In the genomic region with DNA sequence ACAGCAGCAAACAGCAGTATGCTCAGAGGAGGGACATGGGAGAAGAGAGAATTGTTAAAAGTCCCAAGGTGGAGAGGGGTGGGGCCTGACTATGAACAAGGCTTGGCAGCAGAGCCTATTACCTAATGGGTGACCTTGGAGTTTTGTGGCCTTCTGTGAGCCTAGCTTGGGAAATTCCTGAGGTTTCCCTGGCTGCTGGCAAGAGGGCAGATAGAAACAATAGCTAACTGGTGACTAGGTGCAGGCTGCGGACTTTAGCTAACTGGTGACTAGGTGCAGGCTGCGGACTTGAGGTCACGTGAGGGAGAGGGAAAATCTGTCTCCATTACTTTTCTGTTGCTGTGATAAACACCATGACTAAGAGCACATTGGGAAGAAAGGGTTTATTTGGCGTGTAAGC, we compare ENCODE assay signal across 13 mouse cellular contexts. TPM values are rescaled to one million over a fixed set of nuclear protein-coding genes. Genes with fewer than 3 reads are reported as not detected.
DNase-seq lines count a peak whose midpoint lies in the region; ATAC-seq lines count a peak whose summit lies in the region.
"Had no signal": no experiment of that assay in that cellular context is flagged by ENCODE, and none has a peak within 500 bp of the region (broad histone marks: within the 10 kb centered on the region; RNA-seq: fewer than 3 reads in every experiment).

No protein-coding gene starts in this region.

- H3K9me3 ChIP-seq in kidney, embryonic 14.5 days (ENCODE audit: control insufficient read depth, low read length), result no peaks in the 10 kb centered on the region
- H3K9me3 ChIP-seq in forebrain, embryonic 11.5 days (ENCODE audit: control insufficient read depth, low read length), result no peaks in the 10 kb centered on the region
- H3K9me3 ChIP-seq: heart, embryonic 15.5 days; hindbrain, embryonic 12.5 days had no signal

- peak; percentile 86 for DNase-seq in kidney, adult 11 months
- DNase-seq in ovary, adult 18-20 months (ENCODE audit: low spot score), result peak; percentile 22
- no peak for DNase-seq in ovary, postnatal 10 days (ENCODE audit: low spot score)
- peak; percentile 94 for DNase-seq in kidney, adult 9 months
- DNase-seq in forebrain, embryonic 11.5 days (ENCODE audit: low spot score), result no peak
- DNase-seq in embryo, embryonic 9.5 days (ENCODE audit: extremely low spot score), result no peak
- no peak for DNase-seq in cerebellum, adult 8-10 months
- DNase-seq: spleen, adult 18-20 months had no signal

- H3K9ac ChIP-seq in kidney, embryonic 14.5 days (ENCODE audit: low read depth, low read length), result no peak overlapping the region
- no peak overlapping the region for H3K9ac ChIP-seq in forebrain, embryonic 11.5 days (ENCODE audit: low read length)
- H3K9ac ChIP-seq: heart, embryonic 15.5 days; hindbrain, embryonic 12.5 days; liver, embryonic 14.5 days had no signal

- no peaks in the 10 kb centered on the region for H3K27me3 ChIP-seq in kidney, embryonic 14.5 days (ENCODE audit: control insufficient read depth, insufficient read depth, low read length)
- no peaks in the 10 kb centered on the region for H3K27me3 ChIP-seq in forebrain, embryonic 11.5 days (ENCODE audit: control insufficient read depth, insufficient read depth, low read length)
- H3K27me3 ChIP-seq: heart, embryonic 15.5 days; hindbrain, embryonic 12.5 days had no signal

- H3K4me2 ChIP-seq in kidney, embryonic 14.5 days (replicated peaks; ENCODE audit: low read depth, low read length), result no peak overlapping the region
- no peak overlapping the region for H3K4me2 ChIP-seq in forebrain, embryonic 11.5 days (ENCODE audit: low read depth, low read length, severe bottlenecking)
- H3K4me2 ChIP-seq: heart, embryonic 15.5 days; hindbrain, embryonic 12.5 days had no signal

- H3K27ac ChIP-seq in kidney, embryonic 14.5 days (ENCODE audit: low read depth, low read length), result no peak overlapping the region
- no peak overlapping the region for H3K27ac ChIP-seq in forebrain, embryonic 11.5 days (ENCODE audit: low read depth, low read length)
- H3K27ac ChIP-seq: heart, embryonic 15.5 days; hindbrain, embryonic 12.5 days; layer of hippocampus, adult 2 months; liver, embryonic 14.5 days had no signal

- H3K4me1 ChIP-seq in kidney, embryonic 14.5 days (ENCODE audit: control insufficient read depth, insufficient read depth, low read length), result 0 out of 2 replicates have a peak, but pooled peaks cover 6% of the 10 kb centered on the region
- H3K4me1 ChIP-seq in forebrain, embryonic 11.5 days (replicated peaks; ENCODE audit: control insufficient read depth, insufficient read depth, low read length), result peaks cover 9% of the 10 kb centered on the region

- H3K4me3 ChIP-seq in kidney, embryonic 14.5 days (ENCODE audit: low read length), result no peak overlapping the region
- H3K4me3 ChIP-seq in forebrain, embryonic 11.5 days (ENCODE audit: low read depth, low read length), result no peak overlapping the region
- H3K4me3 ChIP-seq: heart, embryonic 15.5 days; hindbrain, embryonic 12.5 days; layer of hippocampus, adult 2 months had no signal

- ATAC-seq in kidney, embryonic 14.5 days (ENCODE audit: low FRiP score, low TSS enrichment), result no peak
- no peak for ATAC-seq in forebrain, embryonic 11.5 days (replicated peaks; ENCODE audit: low FRiP score)

- 92% methylated on average over 4 of the region's 4 CpGs for WGBS in kidney, embryonic 14.5 days
- WGBS in forebrain, embryonic 11.5 days, result 87% methylated on average over 4 of the region's 4 CpGs

- no peaks in the 10 kb centered on the region for H3K36me3 ChIP-seq in kidney, embryonic 14.5 days (ENCODE audit: control insufficient read depth, insufficient read depth, low read length)
- H3K36me3 ChIP-seq in forebrain, embryonic 11.5 days (ENCODE audit: control insufficient read depth, insufficient read depth, low read length), result no peaks in the 10 kb centered on the region
- H3K36me3 ChIP-seq: heart, embryonic 15.5 days had no signal

RNA-seq across cellular contexts. Expression of a gene that starts 31.9 kb away (rescaled TPM):
- 8.0 and 16.5 TPM in 2 replicates for polyA plus RNA-seq in kidney, embryonic 14.5 days (2014; fragmentation: Nextera tagmentation; extraction: Ambion mirVana)
- 30.0 and 35.9 TPM in 2 replicates for polyA plus RNA-seq in forebrain, embryonic 11.5 days (2014; fragmentation: Nextera tagmentation; extraction: Ambion mirVana)

Comparison
In these comparisons a context has a peak if more than half of its experiments do, and no peak if none do; other contexts are left out.
1. DNase-seq: peak in kidney, adult 11 months (single experiment), ovary, adult 18-20 months (single experiment) and kidney, adult 9 months (single experiment); none in ovary, postnatal 10 days (single experiment), forebrain, embryonic 11.5 days (single experiment), embryo, embryonic 9.5 days (single experiment) and cerebellum, adult 8-10 months (single experiment).